In genomic region chr11:102810721-102811485, GRCm38 (mm10) we compare ENCODE assay signal across 16 mouse cellular contexts. TPM values are rescaled to one million over a fixed set of nuclear protein-coding genes. Genes with fewer than 3 reads are reported as not detected.
DNase-seq lines count a peak whose midpoint lies in the region; ATAC-seq and TF ChIP-seq lines count a peak whose summit lies in the region.
"Had no signal": no experiment of that assay in that cellular context is flagged by ENCODE, and none has a peak within 500 bp of the region (broad histone marks: within the 10 kb centered on the region; RNA-seq: fewer than 3 reads in every experiment).

No protein-coding gene starts in this region.

- H3K9ac ChIP-seq in kidney, embryonic 14.5 days (ENCODE audit: low read depth, low read length), result no peak overlapping the region
- H3K9ac ChIP-seq in neural tube, embryonic 15.5 days (replicated peaks), result no peak overlapping the region
- H3K9ac ChIP-seq: hindbrain, embryonic 15.5 days; kidney, embryonic 15.5 days; liver, embryonic 15.5 days; stomach, embryonic 15.5 days had no signal

- no peaks in the 10 kb centered on the region for H3K9me3 ChIP-seq in kidney, embryonic 14.5 days (ENCODE audit: control insufficient read depth, low read length)
- no peaks in the 10 kb centered on the region for H3K9me3 ChIP-seq in neural tube, embryonic 15.5 days (replicated peaks)
- H3K9me3 ChIP-seq: heart, embryonic 10.5 days; hindbrain, embryonic 15.5 days; kidney, embryonic 15.5 days; liver, embryonic 15.5 days; stomach, embryonic 15.5 days had no signal

- H3K4me1 ChIP-seq in kidney, adult 2 months (ENCODE audit: control insufficient read depth, insufficient read depth, low read length), result no peaks in the 10 kb centered on the region
- 0 out of 2 replicates have a peak, but pooled peaks cover 13% of the 10 kb centered on the region for H3K4me1 ChIP-seq in kidney, embryonic 14.5 days (ENCODE audit: control insufficient read depth, insufficient read depth, low read length)
- peaks cover 13% of the 10 kb centered on the region for H3K4me1 ChIP-seq in neural tube, embryonic 15.5 days
- H3K4me1 ChIP-seq: hindbrain, embryonic 15.5 days; liver, embryonic 15.5 days had no signal

- no peaks in the 10 kb centered on the region for H3K36me3 ChIP-seq in kidney, adult 2 months (ENCODE audit: control insufficient read depth, insufficient read depth, low read length)
- peaks cover 3% of the 10 kb centered on the region; the same call in 1 of the 2 replicates for H3K36me3 ChIP-seq in kidney, embryonic 14.5 days (ENCODE audit: control insufficient read depth, insufficient read depth, low read length)
- H3K36me3 ChIP-seq in neural tube, embryonic 15.5 days, result no peaks in the 10 kb centered on the region
- H3K36me3 ChIP-seq: hindbrain, embryonic 15.5 days; liver, embryonic 15.5 days; stomach, embryonic 15.5 days had no signal

- no peak overlapping the region for H3K27ac ChIP-seq in kidney, adult 2 months (ENCODE audit: insufficient read depth, low read depth, low read length)
- no peak overlapping the region for H3K27ac ChIP-seq in kidney, embryonic 14.5 days (ENCODE audit: low read depth, low read length)
- no peak overlapping the region for H3K27ac ChIP-seq in neural tube, embryonic 15.5 days (replicated peaks)
- H3K27ac ChIP-seq: heart, embryonic 10.5 days; hindbrain, embryonic 15.5 days; kidney, embryonic 15.5 days; liver, embryonic 15.5 days; stomach, embryonic 15.5 days had no signal

- DNase-seq in adrenal gland, postnatal 10 days, result peak; percentile 28
- no peak for DNase-seq in adrenal gland, adult 2 months
- peak; percentile 17 for DNase-seq in kidney, adult 2 months
- peak; percentile 65 to 68 for DNase-seq in right cerebral cortex, postnatal 10 days (ENCODE audit: low spot score in 2 of 2)
- DNase-seq in right cerebral cortex, adult 18-20 months, result no peak
- no peak for DNase-seq in ovary, postnatal 10 days (ENCODE audit: low spot score)
- DNase-seq: right cerebral cortex, postnatal 25 days had no signal

- H3K4me2 ChIP-seq in kidney, embryonic 14.5 days (replicated peaks; ENCODE audit: low read depth, low read length), result no peak overlapping the region
- H3K4me2 ChIP-seq in neural tube, embryonic 15.5 days, result no peak overlapping the region
- H3K4me2 ChIP-seq: hindbrain, embryonic 15.5 days; kidney, embryonic 15.5 days; liver, embryonic 15.5 days; midbrain, embryonic 11.5 days; stomach, embryonic 15.5 days had no signal

- no peaks in the 10 kb centered on the region for H3K27me3 ChIP-seq in kidney, adult 2 months (replicated peaks; ENCODE audit: control insufficient read depth, insufficient read depth, low read length)
- no peaks in the 10 kb centered on the region for H3K27me3 ChIP-seq in kidney, embryonic 14.5 days (ENCODE audit: control insufficient read depth, insufficient read depth, low read length)
- no peaks in the 10 kb centered on the region for H3K27me3 ChIP-seq in neural tube, embryonic 15.5 days (replicated peaks)
- H3K27me3 ChIP-seq: hindbrain, embryonic 15.5 days; kidney, embryonic 15.5 days; stomach, embryonic 15.5 days had no signal

- ATAC-seq in kidney, embryonic 14.5 days (ENCODE audit: low FRiP score, low TSS enrichment), result no peak
- no peak for ATAC-seq in neural tube, embryonic 15.5 days (ENCODE audit: low FRiP score)

- 46% methylated on average over 4 of the region's 4 CpGs for WGBS in kidney, adult 2 months
- WGBS in kidney, embryonic 14.5 days, result 66% methylated on average over 4 of the region's 4 CpGs
- 25% methylated on average over 4 of the region's 4 CpGs for WGBS in neural tube, embryonic 15.5 days

- no peak overlapping the region for H3K4me3 ChIP-seq in kidney, adult 2 months (ENCODE audit: insufficient read depth, low read depth, low read length)
- no peak overlapping the region for H3K4me3 ChIP-seq in kidney, embryonic 14.5 days (ENCODE audit: low read length)
- no peak overlapping the region for H3K4me3 ChIP-seq in neural tube, embryonic 15.5 days (replicated peaks)
- H3K4me3 ChIP-seq: heart, embryonic 10.5 days; hindbrain, embryonic 15.5 days; kidney, embryonic 15.5 days; liver, embryonic 15.5 days; stomach, embryonic 15.5 days had no signal

- TF ChIP-seq POLR2A in kidney, adult 2 months (IDR thresholded peaks at IDR 0.05; ENCODE audit: low read depth, low read length), result no peak

- no peak for TF ChIP-seq CTCF in kidney, adult 2 months (conservative IDR thresholded peaks at IDR 0.05; ENCODE audit: insufficient read depth, insufficient read length, low read depth, low read length)

RNA-seq across cellular contexts. Expression of gene Gjc1, which starts 8.6 kb away (rescaled TPM):
- 10 to 100 TPM; 24.4 to 27.6 TPM for total RNA-seq in adrenal gland, postnatal 10 days (2021)
- 10 to 100 TPM; 12.9 to 20.6 TPM for total RNA-seq in adrenal gland, adult 2 months (2021)
- polyA plus RNA-seq in adrenal gland, adult 2 months (2012; rRNA removed), result 1.8 and 2.4 TPM in 2 replicates
- polyA plus RNA-seq in kidney, adult 2 months (2012; rRNA removed), result 4.9 and 5.1 TPM in 2 replicates
- 63.0 and 69.6 TPM in 2 replicates for polyA plus RNA-seq in kidney, embryonic 14.5 days (2014; fragmentation: Nextera tagmentation; extraction: Ambion mirVana)
- 31.9 and 32.8 TPM in 2 replicates for polyA plus RNA-seq in neural tube, embryonic 15.5 days (2015; fragmentation: Nextera tagmentation; extraction: Ambion mirVana)
- total RNA-seq: common myeloid progenitor, adult 5-6 weeks had no signal

RNA-seq across cellular contexts. Expression of gene Higd1b, which starts 24.7 kb away (rescaled TPM):
- 1 to 10 TPM; 2.3 to 3.3 TPM for total RNA-seq in adrenal gland, postnatal 10 days (2021)
- total RNA-seq in adrenal gland, adult 2 months (2021), result 1 to 10 TPM in 1 of 2 experiments, under 1 TPM in 1; 0.66 to 2.9 TPM
- 2.0 and 2.8 TPM in 2 replicates for polyA plus RNA-seq in adrenal gland, adult 2 months (2012; rRNA removed)
- polyA plus RNA-seq in kidney, adult 2 months (2012; rRNA removed), result 2.2 and 4.1 TPM in 2 replicates
- 0.44 TPM in 1 of 2 replicates, not detected in the other for polyA plus RNA-seq in kidney, embryonic 14.5 days (2014; fragmentation: Nextera tagmentation; extraction: Ambion mirVana)
- polyA plus RNA-seq in neural tube, embryonic 15.5 days (2015; fragmentation: Nextera tagmentation; extraction: Ambion mirVana), result 10.5 and 11.8 TPM in 2 replicates
- total RNA-seq: common myeloid progenitor, adult 5-6 weeks had no signal
- polyA plus RNA-seq: heart, embryonic 10.5 days; liver, embryonic 15.5 days; midbrain, embryonic 11.5 days had no signal

RNA-seq across cellular contexts. Expression of gene Adam11, which starts 49.7 kb away (rescaled TPM):
- 10 to 100 TPM; 18.6 to 45.3 TPM for total RNA-seq in adrenal gland, postnatal 10 days (2021)
- 1 to 10 TPM; 2.9 to 3.4 TPM for total RNA-seq in adrenal gland, adult 2 months (2021)
- 9.2 and 11.0 TPM in 2 replicates for polyA plus RNA-seq in adrenal gland, adult 2 months (2012; rRNA removed)
- polyA plus RNA-seq in kidney, adult 2 months (2012; rRNA removed), result 5.0 and 5.2 TPM in 2 replicates
- polyA plus RNA-seq in kidney, embryonic 14.5 days (2014; fragmentation: Nextera tagmentation; extraction: Ambion mirVana), result 3.5 and 7.8 TPM in 2 replicates
- 28.3 and 34.0 TPM in 2 replicates for polyA plus RNA-seq in neural tube, embryonic 15.5 days (2015; fragmentation: Nextera tagmentation; extraction: Ambion mirVana)

Comparison
In these comparisons a context has a peak if more than half of its experiments do, and no peak if none do; other contexts are left out.
1. DNase-seq: peak in adrenal gland, postnatal 10 days (single experiment), kidney, adult 2 months (single experiment) and right cerebral cortex, postnatal 10 days (2 of 2); none in adrenal gland, adult 2 months (single experiment), right cerebral cortex, adult 18-20 months (single experiment) and ovary, postnatal 10 days (single experiment).